Mouse (Mus musculus): Measurements from ENCODE around the gene Epha2.

Epha2 gene

DNA sequence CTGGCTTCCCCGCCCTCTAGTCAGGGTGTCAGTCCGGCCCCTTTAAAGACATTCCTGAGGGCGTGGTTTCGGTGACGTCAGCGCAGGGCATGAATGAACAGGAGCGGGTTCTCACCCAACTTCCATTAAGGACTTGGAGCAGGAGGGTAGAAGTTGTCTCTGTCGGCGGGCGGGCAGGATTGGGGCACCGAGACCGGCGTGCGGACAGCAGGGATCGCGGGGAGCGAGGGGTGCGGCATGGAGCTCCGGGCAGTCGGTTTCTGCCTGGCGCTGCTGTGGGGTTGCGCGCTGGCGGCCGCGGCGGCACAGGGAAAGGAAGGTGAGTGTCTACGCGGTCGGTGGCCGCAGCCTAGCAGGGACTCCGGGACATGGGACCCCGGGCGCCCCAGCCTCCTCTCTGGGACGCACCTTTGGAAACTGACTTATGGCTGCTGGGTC, at the start of gene Epha2:
Gene Epha2, plus strand, starts transcription at position 125 of the 438 bp plus-strand sequence.
- peak; percentile 97 for DNase-seq

- no peak for DNase-seq
Measured at GRCm38 (mm10) chr4:141252641-141253040, 48.4 kb upstream of the Epha2 start.

DNA sequence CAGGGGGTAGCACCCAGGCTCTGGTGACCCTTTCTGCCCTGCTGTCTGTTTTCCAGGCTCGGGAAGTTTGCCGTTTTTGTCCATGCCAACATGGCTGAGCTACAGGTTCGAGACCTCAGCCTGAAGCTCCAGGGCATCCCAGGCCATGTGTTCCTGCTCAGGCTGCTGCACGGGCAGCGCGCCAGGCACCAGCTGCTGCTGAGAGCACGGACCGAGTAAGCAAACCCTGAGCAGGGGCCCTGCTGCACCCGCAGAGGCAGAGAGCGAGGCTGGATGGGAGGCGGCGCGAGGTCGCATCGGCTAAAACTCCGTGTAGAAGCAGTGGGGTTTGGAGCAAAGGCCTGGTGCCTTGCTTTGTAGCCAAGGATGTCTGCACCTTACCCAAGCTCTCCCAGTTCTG, 46.8 kb upstream of the Epha2 start:
- DNase-seq, result no peak

DNA sequence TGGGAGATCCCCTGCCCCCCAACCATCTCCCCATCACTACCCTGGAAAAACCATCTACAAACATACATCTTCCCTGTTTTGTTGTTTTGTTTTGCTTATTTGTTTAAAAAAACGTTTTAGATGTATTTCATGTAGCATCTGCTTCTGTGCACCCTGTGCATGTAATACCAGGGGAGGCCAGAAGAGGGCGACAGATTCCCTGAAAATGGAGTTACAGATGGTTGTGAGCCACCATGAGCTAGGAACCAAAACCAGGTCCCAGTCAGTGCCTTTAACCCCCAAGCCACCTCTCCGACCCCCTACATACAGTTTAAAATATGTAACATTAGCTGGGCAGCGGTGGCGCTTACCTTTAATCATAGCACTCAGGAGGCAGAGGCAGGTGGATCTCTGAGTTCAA, 43.6 kb upstream of the Epha2 start:
- no peak for DNase-seq

DNA sequence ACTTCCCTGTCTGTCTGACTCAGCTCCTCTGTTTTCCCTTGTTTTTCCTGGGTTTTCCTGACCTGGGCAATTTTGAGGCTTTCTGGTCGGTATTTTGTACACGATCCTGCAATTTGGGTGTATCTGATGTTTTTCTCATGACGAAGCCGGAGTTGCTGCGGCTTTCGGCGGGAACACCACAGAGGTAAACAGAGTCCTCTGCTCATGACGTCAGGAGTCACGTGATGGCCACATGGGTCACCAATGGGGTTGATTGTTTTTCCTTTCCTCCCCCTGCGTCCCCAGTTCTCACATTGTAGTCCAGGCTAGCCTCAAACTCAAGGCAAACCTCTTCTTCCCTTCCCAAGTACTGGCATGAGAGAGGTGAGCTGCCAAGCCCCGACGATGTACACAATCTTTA, 41.6 kb upstream of the Epha2 start:
- no peak for DNase-seq

- DNase-seq, result no peak
Measured at GRCm38 (mm10) chr4:141260007-141260723, 40.9 kb upstream of the Epha2 start.

GRCm38 (mm10) chr4:141262906-141263637, 38.0 kb upstream of the Epha2 start:
- no peak for DNase-seq

- DNase-seq, result no peak
Measured at GRCm38 (mm10) chr4:141265979-141266637, 34.9 kb upstream of the Epha2 start.

DNA sequence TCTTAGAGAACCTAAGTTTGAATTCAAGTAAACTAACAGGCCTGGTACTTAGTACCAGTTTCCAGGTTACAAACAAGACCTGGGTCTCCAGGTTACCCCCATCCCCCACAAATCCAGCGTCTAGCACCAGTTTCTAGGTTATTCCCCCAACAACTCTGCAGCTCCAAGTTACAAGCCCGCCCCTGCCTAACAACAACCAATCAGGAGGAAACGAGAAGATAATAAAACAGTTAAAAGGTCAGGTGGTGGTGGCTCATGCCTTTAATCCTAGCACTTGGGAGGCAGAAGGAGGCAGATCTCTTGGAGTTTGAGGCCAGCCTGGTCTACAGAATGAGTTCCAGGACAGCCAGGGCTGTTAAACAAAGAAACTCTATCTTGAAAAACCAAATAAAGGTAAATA, 33.8 kb upstream of the Epha2 start:
- DNase-seq, result no peak

DNA sequence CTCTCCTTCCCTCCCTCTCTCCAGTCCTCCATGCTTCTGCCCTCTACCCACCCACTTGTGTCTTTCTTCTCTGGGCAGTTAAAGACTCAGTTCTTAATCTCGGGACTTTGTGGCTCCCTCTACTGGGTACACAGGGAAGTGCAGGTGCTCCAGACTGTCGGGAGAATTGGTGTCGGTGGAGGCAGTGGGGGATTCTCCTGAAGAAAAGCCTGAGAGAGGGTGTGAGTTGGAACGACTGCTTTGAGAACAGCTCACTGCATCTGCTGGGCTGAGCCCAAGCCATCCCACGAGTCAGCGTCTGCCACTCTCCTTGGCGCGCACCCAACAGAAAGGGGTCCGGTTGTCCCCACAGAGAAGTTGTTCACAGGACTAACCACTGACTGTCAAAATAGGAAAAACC, 33.2 kb upstream of the Epha2 start:
- peak; percentile 75 for DNase-seq

DNA sequence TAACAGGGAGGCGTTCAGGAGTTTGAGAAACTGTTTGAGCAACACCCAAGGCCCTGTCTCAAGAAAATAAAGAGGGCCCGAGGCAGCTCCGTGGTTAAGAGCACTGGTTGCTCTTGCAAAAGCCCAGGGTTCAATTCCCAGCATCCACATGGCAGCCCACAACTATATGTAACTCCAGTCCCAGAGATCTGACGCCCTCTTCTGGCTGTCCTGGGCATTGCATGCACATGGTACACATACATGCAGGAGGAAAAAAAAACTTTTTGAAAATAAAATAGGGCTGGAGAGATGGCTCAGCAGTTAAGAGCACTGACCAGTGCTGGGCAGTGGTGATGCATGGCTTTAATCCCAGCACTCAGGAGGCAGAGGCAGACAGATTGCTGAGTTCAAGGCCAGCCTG, 32.7 kb upstream of the Epha2 start:
- no peak for DNase-seq

DNA sequence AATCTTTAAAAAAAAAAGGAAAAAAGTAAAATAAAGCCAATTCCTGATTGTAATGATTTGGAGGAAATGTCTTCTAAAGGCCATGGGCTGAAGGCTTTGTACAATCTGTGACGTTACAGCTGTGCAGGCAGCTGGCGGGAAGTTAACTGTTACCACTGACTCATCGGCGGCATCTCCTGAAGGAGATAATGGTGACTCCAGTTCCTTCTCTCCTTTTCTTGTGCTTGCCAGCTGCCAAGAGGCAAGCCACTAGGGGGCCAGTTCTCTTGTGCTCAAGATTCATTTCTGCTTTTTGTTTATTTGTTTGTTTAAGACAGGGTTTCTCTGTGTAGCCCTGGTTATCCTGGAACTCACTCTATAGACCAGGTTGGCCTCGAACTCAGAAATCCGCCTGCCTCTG, 32.0 kb upstream of the Epha2 start:
- no peak for DNase-seq

GRCm38 (mm10) chr4:141270201-141270940, 30.7 kb upstream of the Epha2 start:
- DNase-seq, result no peak

GRCm38 (mm10) chr4:141271228-141271627, 29.8 kb upstream of the Epha2 start:
- no peak for DNase-seq

DNA sequence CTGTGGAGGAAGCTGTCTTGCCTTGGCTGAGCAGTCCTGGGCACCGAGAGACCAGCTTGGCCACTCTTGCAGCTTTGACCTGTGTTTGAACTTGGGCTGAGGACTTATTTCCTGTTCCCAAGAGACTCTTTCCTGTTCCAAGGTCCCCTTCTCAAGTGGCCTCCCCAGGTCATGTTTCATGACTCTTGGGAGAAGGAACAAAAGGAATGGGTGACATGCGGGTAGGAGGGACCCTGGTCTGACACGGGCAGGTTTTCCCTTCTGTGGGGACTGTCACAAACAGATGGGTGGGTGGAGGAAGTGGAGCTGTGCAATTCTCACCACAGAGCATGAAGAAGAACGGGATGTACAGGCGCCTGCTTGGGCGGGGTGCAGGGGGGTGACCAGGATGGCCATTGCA, 29.3 kb upstream of the Epha2 start:
- no peak for DNase-seq

DNA sequence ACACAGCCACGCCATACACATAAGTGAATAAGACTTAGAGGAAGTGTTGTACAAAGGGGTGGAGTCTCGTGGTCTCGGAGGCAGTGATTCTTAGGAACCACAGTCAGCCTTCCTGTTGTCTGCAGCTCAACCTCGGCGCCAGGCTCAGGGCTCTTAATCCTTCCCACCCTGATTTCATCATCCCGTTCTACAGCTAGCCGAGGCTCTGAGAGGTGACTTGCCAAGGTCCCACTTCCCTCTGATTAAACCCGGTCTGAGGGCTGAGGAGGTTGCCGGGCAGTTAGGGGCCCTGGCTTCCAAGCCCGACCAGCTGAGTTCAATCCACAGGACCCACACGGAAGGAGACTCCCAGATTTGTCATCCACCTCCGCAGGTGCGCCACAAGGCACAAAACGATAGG, 28.2 kb upstream of the Epha2 start:
- DNase-seq, result no peak

DNA sequence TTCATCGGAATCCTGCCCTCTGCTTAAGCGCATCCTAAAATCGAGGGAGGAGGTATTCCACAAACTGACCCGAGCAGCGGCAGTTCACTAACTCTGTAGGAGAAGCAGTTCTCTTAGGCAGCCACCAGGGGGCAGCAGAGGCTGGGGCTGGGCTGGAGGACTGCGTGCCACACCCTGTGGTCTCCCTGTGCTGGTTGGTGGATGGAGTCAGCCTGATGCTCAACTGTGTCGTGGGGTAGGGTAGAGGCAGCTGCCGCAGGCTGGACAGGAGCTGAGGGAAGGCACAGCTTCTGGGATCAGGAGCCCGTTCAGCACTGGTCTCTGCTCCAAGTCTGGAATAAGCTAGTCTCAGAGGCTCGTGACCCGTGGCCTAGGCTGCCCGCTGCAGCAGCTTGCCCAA, 27.7 kb upstream of the Epha2 start:
- DNase-seq, result peak; percentile 80

DNA sequence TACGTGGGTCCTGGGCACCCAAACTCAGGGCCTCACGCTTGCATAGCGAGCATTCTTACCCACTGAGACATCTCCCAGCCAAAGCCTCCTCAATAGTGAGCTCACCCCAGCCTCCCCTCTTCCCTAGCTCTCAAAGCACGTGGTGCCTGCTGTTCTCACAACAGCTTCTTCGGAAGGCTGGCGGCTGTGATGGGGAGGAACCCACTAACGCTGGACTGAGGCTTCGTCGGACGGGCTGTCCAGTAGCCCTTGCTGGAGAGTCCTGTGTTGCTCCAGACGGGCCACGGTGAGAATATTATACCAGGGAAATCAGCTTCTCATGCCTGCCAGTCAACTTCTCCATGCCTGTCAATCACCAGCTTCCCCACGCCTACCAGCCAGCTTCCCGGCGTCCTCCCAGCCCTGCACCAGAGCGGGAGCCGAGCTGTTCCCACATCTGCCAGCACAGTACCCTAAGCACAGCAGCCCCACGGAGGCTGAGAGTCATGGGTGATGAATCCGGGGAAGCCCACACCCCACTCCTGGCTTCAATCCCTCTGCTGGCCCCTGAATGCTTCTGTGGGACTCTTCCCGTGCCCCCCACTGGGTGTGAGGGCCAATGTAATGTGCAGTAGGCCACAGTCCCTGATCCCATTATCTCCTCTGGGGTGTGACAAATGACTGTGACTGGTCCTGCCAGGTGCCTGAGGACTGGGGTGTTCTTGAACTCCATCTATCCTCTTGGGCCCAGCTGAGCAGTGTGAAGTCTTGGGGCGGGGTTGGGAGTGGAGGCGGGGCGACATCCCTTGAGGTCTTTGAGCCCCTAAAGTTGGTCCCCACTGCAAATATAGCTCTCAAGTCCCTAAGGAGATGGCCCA, 26.3 kb upstream of the Epha2 start:
- no peak for DNase-seq

- DNase-seq, result no peak
Measured at GRCm38 (mm10) chr4:141277157-141277556, 23.9 kb upstream of the Epha2 start.

DNA sequence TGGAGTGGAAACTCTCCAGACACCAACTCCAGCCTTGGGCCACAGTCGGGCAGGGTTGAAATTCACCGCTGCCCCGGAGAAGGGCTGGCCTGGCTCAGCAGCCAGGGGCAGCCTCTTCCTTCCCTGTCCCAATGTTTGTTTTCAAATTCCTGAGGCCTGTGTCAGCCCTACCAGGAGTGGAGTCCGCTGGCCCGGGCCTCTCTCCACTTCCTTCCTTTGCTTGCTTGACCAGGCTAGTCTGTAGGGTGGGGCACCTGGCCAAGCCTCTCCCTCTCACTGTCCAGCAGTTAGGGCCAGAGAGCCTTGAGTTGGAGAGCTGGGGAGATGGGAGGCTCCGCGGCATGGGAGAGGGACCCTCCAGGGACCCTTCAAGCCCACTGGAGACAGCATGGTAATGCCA, 22.9 kb upstream of the Epha2 start:
- DNase-seq, result peak; percentile 81

- no peak for DNase-seq
Measured at GRCm38 (mm10) chr4:141279327-141279726, 21.7 kb upstream of the Epha2 start.

- no peak for DNase-seq
Measured at GRCm38 (mm10) chr4:141279783-141280182, 21.3 kb upstream of the Epha2 start.

Measured in kidney, adult 18-20 months (tissue).